Mouse (Mus musculus) MEL (cell line): Measurements from ENCODE around the gene Specc1l.

Experiments
- CHD1 ChIP-seq: IDR thresholded peaks from 2 replicates; pipeline ENCODE4 v1.6.1; 2012; ENCODE audit warnings: low read depth, mild to moderate bottlenecking, inconsistent platforms, low read length, improper control_type of control experiment
- CTCF ChIP-seq, 3 experiments: IDR thresholded peaks in 2 of 3; conservative IDR thresholded peaks in 1 of 3; 2 replicates each; pipeline ENCODE4 v1.5.1; 2011 to 2012; ENCODE audit warnings: low read length in 3 of 3, low read depth in 2 of 3, mild to moderate bottlenecking in 2 of 3, improper control_type of control experiment in 1 of 3, inconsistent platforms in 1 of 3, mixed read lengths in 1 of 3, moderate library complexity in 1 of 3; ENCODE audit not compliant: control insufficient read depth in 1 of 3, insufficient read depth in 1 of 3, poor library complexity in 1 of 3, severe bottlenecking in 1 of 3
- E2F4 ChIP-seq: IDR thresholded peaks from 2 replicates; pipeline ENCODE4 v1.6.1; 2011; ENCODE audit warnings: low read depth, low read length, improper control_type of control experiment, borderline replicate concordance
- EP300 ChIP-seq, 2 experiments: IDR thresholded peaks; 2 replicates each; pipeline ENCODE4 v1.6.1; 2011; ENCODE audit warnings: improper control_type of control experiment in 2 of 2, low read length in 2 of 2, low read depth in 1 of 2, mild to moderate bottlenecking in 1 of 2
- GATA1 ChIP-seq: IDR thresholded peaks from 2 replicates; pipeline ENCODE4 v1.6.1; 2011; ENCODE audit warnings: low read depth, low read length, improper control_type of control experiment
- HCFC1 ChIP-seq: IDR thresholded peaks from 2 replicates; pipeline ENCODE4 v1.6.1; 2012; ENCODE audit warnings: low read depth, mild to moderate bottlenecking, inconsistent platforms, low read length, improper control_type of control experiment, moderate library complexity
- KAT2A ChIP-seq: conservative IDR thresholded peaks from 2 replicates; pipeline ENCODE4 v1.6.1; 2012; ENCODE audit warnings: low read depth, low read length, improper control_type of control experiment, inconsistent platforms
- MAFK ChIP-seq: IDR thresholded peaks from 2 replicates; pipeline ENCODE4 v1.6.1; 2011; ENCODE audit warnings: low read depth, mild to moderate bottlenecking, low read length, improper control_type of control experiment, borderline replicate concordance
- MAX ChIP-seq: IDR thresholded peaks from 2 replicates; pipeline ENCODE4 v1.6.1; 2011; ENCODE audit warnings: low read length, improper control_type of control experiment
- MYC ChIP-seq: IDR thresholded peaks from 2 replicates; pipeline ENCODE4 v1.6.1; 2011; ENCODE audit warnings: low read depth, mild to moderate bottlenecking, low read length, improper control_type of control experiment, moderate library complexity
- POLR2A ChIP-seq, 2 experiments: IDR thresholded peaks; 2 replicates each; pipeline ENCODE4 v1.6.1; 2011 to 2012; ENCODE audit warnings: low read length in 2 of 2, mild to moderate bottlenecking in 2 of 2, control low read depth in 1 of 2, improper control_type of control experiment in 1 of 2, low read depth in 1 of 2, moderate library complexity in 1 of 2; ENCODE audit not compliant: control insufficient read depth in 1 of 2, insufficient read depth in 1 of 2, poor library complexity in 1 of 2
- RAD21 ChIP-seq: IDR thresholded peaks from 2 replicates; pipeline ENCODE4 v1.6.1; 2011; ENCODE audit warnings: mild to moderate bottlenecking, low read depth, low read length, improper control_type of control experiment
- ZC3H11A ChIP-seq: IDR thresholded peaks from 2 replicates; pipeline ENCODE4 v1.6.1; 2012; ENCODE audit warnings: low read depth, mild to moderate bottlenecking, inconsistent platforms, low read length, improper control_type of control experiment
- ZMIZ1 ChIP-seq: IDR thresholded peaks from 2 replicates; pipeline ENCODE4 v1.6.1; 2012; ENCODE audit warnings: low read depth, mild to moderate bottlenecking, inconsistent platforms, low read length, improper control_type of control experiment, moderate library complexity

DNA sequence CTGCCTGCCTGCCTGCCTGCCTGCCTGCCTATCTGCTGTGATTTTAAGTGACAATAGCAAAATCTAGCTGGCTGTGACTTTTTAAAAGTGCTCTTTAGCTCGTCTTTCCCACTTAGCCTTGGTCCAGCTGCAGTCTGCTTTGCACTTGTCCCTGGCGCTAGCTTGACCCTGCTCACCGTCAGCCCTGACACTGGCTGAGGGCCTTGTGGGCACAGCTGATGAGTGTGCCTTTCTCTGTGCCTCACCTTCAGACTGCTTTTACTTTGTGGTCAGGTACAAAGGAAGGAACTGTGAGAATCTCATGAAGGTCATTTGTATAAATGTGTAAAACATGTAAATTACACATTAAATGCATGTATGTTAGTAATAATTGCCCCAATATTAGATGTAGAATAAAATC is 12.3 kb downstream of the Specc1l start:
- TF ChIP-seq CTCF (IDR thresholded peaks at IDR 0.05 in 2 of 3, conservative IDR thresholded peaks at IDR 0.05 in 1 of 3; ENCODE audit: control insufficient read depth in 1 of 3, insufficient read depth in 1 of 3, low read depth in 2 of 3, low read length in 3 of 3, poor library complexity in 1 of 3, severe bottlenecking in 1 of 3), result no peak
- TF ChIP-seq MYC, result no peak
- no peak for TF ChIP-seq POLR2A (IDR thresholded peaks at IDR 0.05; ENCODE audit: control insufficient read depth in 1 of 2, insufficient read depth in 1 of 2, low read depth in 1 of 2, low read length in 2 of 2, poor library complexity in 1 of 2)
- TF ChIP-seq HCFC1, result no peak
- no peak for TF ChIP-seq EP300 (IDR thresholded peaks at IDR 0.05; ENCODE audit: low read depth in 1 of 2, low read length in 2 of 2)
- no peak for TF ChIP-seq E2F4
- no peak for TF ChIP-seq KAT2A
- no peak for TF ChIP-seq ZC3H11A
- TF ChIP-seq RAD21, result no peak
- TF ChIP-seq MAX, result no peak
- no peak for TF ChIP-seq GATA1
- TF ChIP-seq ZMIZ1, result no peak
- no peak for TF ChIP-seq CHD1
- no peak for TF ChIP-seq MAFK
